Mouse (Mus musculus) megakaryocyte-erythroid progenitor cell, adult 5 weeks (primary cell): ENCODE data around the gene Donson. TPM values are rescaled to one million over a fixed set of nuclear protein-coding genes. Genes with fewer than 3 reads are reported as not detected.

ENCODE experiments used
- polyA plus RNA-seq: library from polyadenylated mRNA; stranded (reverse); fragments of >175 nt; gene quantifications from 2 replicates; pipeline ENCODE4 v1.2.3, GENCODE M21; 2012

The Donson gene
- 13.2 and 14.2 TPM in 2 replicates for polyA plus RNA-seq

GRCm38 (mm10) chr16:91688619-91689334 lies at the start of gene Donson:
TSS of gene Donson (minus strand) at chr16:91688770.

GRCm38 (mm10) chr16:91729066-91729482 lies 40.5 kb upstream of the Donson start, which contains the start of gene Itsn1:
TSS of gene Itsn1 (plus strand) at chr16:91729281.

GRCm38 (mm10) chr16:91728123-91729065 lies 39.8 kb upstream of the Donson start, which contains the start of gene Cryzl1:
TSS of gene Cryzl1 (minus strand) at chr16:91728975.

GRCm38 (mm10) chr16:91647461-91648219 lies 40.9 kb downstream of the Donson start, which contains the start of gene Son:
TSS of gene Son (plus strand) at chr16:91647506.

GRCm38 (mm10) chr16:91646681-91647419 lies 41.7 kb downstream of the Donson start, which contains the start of gene Gart:
TSS of gene Gart (minus strand) at chr16:91646952.

Other genes with a start within 250 kb of the Donson start
- 10.3 and 12.5 TPM in 2 replicates for gene Ifnar1, start 203.5 kb downstream of the Donson start, polyA plus RNA-seq
- 10.7 and 19.2 TPM in 2 replicates for gene Ifngr2, start 141.7 kb downstream of the Donson start, polyA plus RNA-seq
- 5.0 and 7.3 TPM in 2 replicates for gene Tmem50b, start 91.0 kb downstream of the Donson start, polyA plus RNA-seq
- gene Dnajc28, start 69.7 kb downstream of the Donson start, polyA plus RNA-seq: 0.61 and 1.0 TPM in 2 replicates
- 371 and 412 TPM in 2 replicates for gene Gart, start 41.8 kb downstream of the Donson start, polyA plus RNA-seq
- gene Son, start 41.3 kb downstream of the Donson start, polyA plus RNA-seq: 39.5 and 60.5 TPM in 2 replicates
- 3.3 and 4.7 TPM in 2 replicates for gene Cryzl1, start 40.2 kb upstream of the Donson start, polyA plus RNA-seq
- 11.6 and 23.0 TPM in 2 replicates for gene Itsn1, start 40.5 kb upstream of the Donson start, polyA plus RNA-seq